Comparison of ENCODE assay signal across 7 mouse cellular contexts in the genomic region with DNA sequence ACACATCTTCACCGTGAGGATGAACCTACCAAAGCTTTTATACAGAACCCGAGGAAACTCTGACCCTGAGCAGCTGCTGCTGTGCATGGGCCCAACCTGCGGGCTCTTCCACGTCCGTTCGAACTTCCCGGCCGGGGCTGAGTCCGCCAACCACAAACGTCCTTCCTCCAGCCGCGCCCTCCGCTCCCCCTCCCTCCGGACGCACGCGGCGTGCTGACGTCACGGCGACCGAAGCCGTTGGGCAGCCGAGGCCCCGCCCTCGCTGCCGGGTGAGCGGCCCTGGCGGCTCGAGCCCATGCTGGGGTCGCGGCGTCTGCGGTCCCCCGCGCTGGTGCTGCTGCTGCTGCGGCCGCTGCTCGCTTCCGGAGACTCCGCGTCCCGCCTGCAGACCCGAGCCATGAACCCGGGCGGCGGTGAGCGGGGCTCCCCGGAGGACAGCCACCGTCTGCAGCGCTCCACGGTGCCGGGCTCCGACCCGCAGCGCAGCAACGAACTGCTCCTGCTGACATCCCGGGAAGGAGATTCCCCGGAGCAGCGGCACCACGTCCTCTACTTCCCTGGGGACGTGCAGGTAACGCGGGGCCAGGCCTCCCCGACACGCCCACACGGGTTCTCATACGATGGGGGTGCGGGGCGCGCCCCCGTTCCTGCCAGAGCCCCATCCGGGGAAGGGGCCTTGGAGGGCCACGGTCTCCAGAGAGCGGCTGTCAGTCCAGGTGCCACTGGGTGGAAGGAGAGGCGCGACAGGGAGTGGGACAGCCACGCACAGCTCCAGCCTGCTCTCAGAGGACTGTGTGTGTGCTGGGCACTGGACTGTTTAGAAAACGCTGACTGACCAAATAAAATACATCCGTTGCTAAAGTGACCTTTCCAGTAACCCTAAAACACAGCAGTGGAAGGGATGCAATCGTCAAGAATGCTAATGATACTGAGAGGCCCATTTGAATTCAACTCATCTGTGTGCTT. TPM values are rescaled to one million over a fixed set of nuclear protein-coding genes. Genes with fewer than 3 reads are reported as not detected.
DNase-seq lines count a peak whose midpoint lies in the region; ATAC-seq lines count a peak whose summit lies in the region.

A gene (plus strand): TSS at position 245 of the 966 bp plus-strand sequence.

- peaks cover 16% of the 10 kb centered on the region for H3K4me1 ChIP-seq in limb, embryonic 10.5 days
- peaks cover 14% of the 10 kb centered on the region for H3K4me1 ChIP-seq in midbrain, embryonic 13.5 days (replicated peaks)

- ATAC-seq in granulocyte monocyte progenitor cell, adult 5-6 weeks (replicated peaks; ENCODE audit: poor library complexity, severe bottlenecking): peak; percentile 95
- ATAC-seq in midbrain, embryonic 13.5 days: peak; percentile 98

- H3K4me2 ChIP-seq in midbrain, embryonic 13.5 days (replicated peaks): peak within 1 kb of the TSS; percentile 78

- under 1% methylated on average over 70 of the region's 81 CpGs for WGBS in limb, embryonic 10.5 days
- under 1% methylated on average over 70 of the region's 81 CpGs for WGBS in midbrain, embryonic 13.5 days

- peak within 1 kb of the TSS; percentile 95 for H3K9ac ChIP-seq in midbrain, embryonic 13.5 days (replicated peaks)

- H3K4me3 ChIP-seq in limb, embryonic 10.5 days: peak within 1 kb of the TSS; percentile 79
- peak within 1 kb of the TSS; percentile 90 for H3K4me3 ChIP-seq in midbrain, embryonic 13.5 days (replicated peaks)

- peak within 1 kb of the TSS; percentile 90 for H3K27ac ChIP-seq in limb, embryonic 10.5 days
- H3K27ac ChIP-seq in midbrain, embryonic 13.5 days: peak within 1 kb of the TSS; percentile 88

- 0 out of 2 replicates have a peak, but pooled peaks cover 2% of the 10 kb centered on the region for H3K36me3 ChIP-seq in limb, embryonic 10.5 days
- H3K36me3 ChIP-seq in midbrain, embryonic 13.5 days: no peaks in the 10 kb centered on the region

- no peaks in the 10 kb centered on the region for H3K27me3 ChIP-seq in limb, embryonic 10.5 days (ENCODE audit: low read depth, poor library complexity, severe bottlenecking)
- no peaks in the 10 kb centered on the region for H3K27me3 ChIP-seq in midbrain, embryonic 13.5 days

- DNase-seq in adrenal gland, adult 8-10 months: peak; percentile 89
- DNase-seq in embryo, embryonic 9.5 days (ENCODE audit: extremely low spot score): peak; percentile 95
- peak; percentile 90 for DNase-seq in kidney, adult 11 months
- DNase-seq in limb, embryonic 10.5 days (ENCODE audit: low spot score): peak; percentile 99
- peak; percentile 93 for DNase-seq in spleen, adult 12 weeks (ENCODE audit: low spot score)

- H3K9me3 ChIP-seq in limb, embryonic 10.5 days (replicated peaks): no peaks in the 10 kb centered on the region
- no peaks in the 10 kb centered on the region for H3K9me3 ChIP-seq in midbrain, embryonic 13.5 days

RNA-seq across cellular contexts. Expression of the gene that starts here (rescaled TPM):
- total RNA-seq in adrenal gland, adult 8-10 months (2022): 10 to 100 TPM in 2 of 4 experiments, 1 to 10 TPM in 2; 6.0 to 12.1 (median 9.0) TPM
- total RNA-seq in granulocyte monocyte progenitor cell, adult 5-6 weeks (2014; fragmentation: Nextera tagmentation): 7.5 and 8.4 TPM in 2 replicates
- total RNA-seq in granulocyte monocyte progenitor cell, adult 5-6 weeks (2017): 17.8 and 18.5 TPM in 2 replicates
- 9.5 and 10.5 TPM in 2 replicates for polyA plus RNA-seq in limb, embryonic 10.5 days (2016; fragmentation: Nextera tagmentation; extraction: Ambion mirVana)
- 14.1 and 14.3 TPM in 2 replicates for polyA plus RNA-seq in midbrain, embryonic 13.5 days (2015; fragmentation: Nextera tagmentation; extraction: Ambion mirVana)

Comparison
In these comparisons a context has a peak if more than half of its experiments do, and no peak if none do; other contexts are left out.
1. Peak in every context shown above with its lines: DNase-seq, ATAC-seq, H3K4me3 ChIP-seq and H3K27ac ChIP-seq.